Mouse (Mus musculus) forebrain, embryonic 16.5 days (tissue): Measurements from ENCODE around the gene Mrpl37. TPM values are rescaled to one million over a fixed set of nuclear protein-coding genes. Genes with fewer than 3 reads are reported as not detected.
"Not testable (repeated sequence)": the region's sequence is repeated elsewhere in the genome, so short reads cannot be mapped to it uniquely, and the experiment has no call there.

ENCODE experiments used
- ATAC-seq: fragments of 200-750 bp; cut with Nextera tagmentation; 2 replicates; pipeline ENCODE4 v1.8.0; 2017; ENCODE audit warnings: mild to moderate bottlenecking, moderate library complexity
- H3K27ac ChIP-seq: fragments of 300-500 bp; sonication (generic); 2 replicates; pipeline ENCODE4 v1.5.1; 2014; ENCODE audit warnings: low read length, control low read depth
- H3K27me3 ChIP-seq: fragments of 300-500 bp; sonication (generic); replicated peaks from 2 replicates; pipeline ENCODE4 v1.6.1; 2014; ENCODE audit warnings: low read length; ENCODE audit not compliant: control insufficient read depth, insufficient read depth
- H3K36me3 ChIP-seq: fragments of 300-500 bp; sonication (generic); 2 replicates; pipeline ENCODE4 v1.6.1; 2014; ENCODE audit not compliant: control insufficient read depth, insufficient read depth
- H3K4me1 ChIP-seq: fragments of 300-500 bp; sonication (generic); replicated peaks from 2 replicates; pipeline ENCODE4 v1.6.1; 2014; ENCODE audit warnings: low read length; ENCODE audit not compliant: control insufficient read depth, insufficient read depth
- H3K4me2 ChIP-seq: fragments of 300-500 bp; sonication (generic); 2 replicates; pipeline ENCODE4 v1.6.1; 2014; ENCODE audit warnings: mild to moderate bottlenecking, low read length, control low read depth
- H3K4me3 ChIP-seq: fragments of 300-500 bp; sonication (generic); replicated peaks from 2 replicates; pipeline ENCODE4 v1.5.1; 2014; ENCODE audit warnings: mild to moderate bottlenecking, low read length, control low read depth
- H3K9ac ChIP-seq: fragments of 300-500 bp; sonication (generic); replicated peaks from 2 replicates; pipeline ENCODE4 v1.6.1; 2014; ENCODE audit warnings: low read depth, low read length, control low read depth
- H3K9me3 ChIP-seq: fragments of 300-500 bp; sonication (generic); 2 replicates; pipeline ENCODE4 v1.6.1; 2016; ENCODE audit warnings: low read length; ENCODE audit not compliant: control insufficient read depth
- WGBS: fragments of 180-500 bp; shearing (Covaris S2); extraction: QIAGEN DNeasy Blood & Tissue Kit; methylation state at CpG from one replicate; pipeline ENCODE4 v1.1.7; 2014; 5-methylcytosine and 5-hydroxymethylcytosine counted together
- polyA plus RNA-seq: library from polyadenylated mRNA; unstranded; fragments of >200 nt; fragmentation: Nextera tagmentation; extraction: Ambion mirVana; gene quantifications from 2 replicates; pipeline ENCODE4 v1.2.1, GENCODE M21; 2015

Gene Mrpl37
- 74.3 and 90.5 TPM in 2 replicates for polyA plus RNA-seq

- H3K27me3 ChIP-seq = no peaks in the 10 kb centered on the region
- H3K4me1 ChIP-seq = peaks cover 14% of the 10 kb centered on the region
- under 1% methylated on average over 60 of the region's 60 CpGs for whole genome bisulfite sequencing
- ATAC-seq = peak; percentile 100
- peak within 1 kb of the TSS; percentile 79 for H3K9ac ChIP-seq
- no peaks in the 10 kb centered on the region for H3K9me3 ChIP-seq
- peak within 1 kb of the TSS; percentile 92 for H3K4me2 ChIP-seq
- peak within 1 kb of the TSS; percentile 78 for H3K4me3 ChIP-seq
- peaks cover 5% of the 10 kb centered on the region for H3K36me3 ChIP-seq
- H3K27ac ChIP-seq = peak within 1 kb of the TSS; percentile 39; the same call in 1 of the 2 replicates
Observed at GRCm38 (mm10) chr4:107066252-107067124, at the start of gene Mrpl37, which contains the start of gene Cyb5rl. Gene Mrpl37 (minus strand): TSS chr4:107066868. Gene Cyb5rl (plus strand): TSS chr4:107066988.

- Histone ChIP-seq H3K4me1 (no peaks in the 10 kb centered on the region), H3K9ac (no peak overlapping the region), H3K36me3 (no peaks in the 10 kb centered on the region), H3K4me2 (no peak overlapping the region), H3K9me3 (no peaks in the 10 kb centered on the region), H3K27me3 (no peaks in the 10 kb centered on the region), H3K27ac (no peak overlapping the region), H3K4me3 (no peak overlapping the region)
- ATAC-seq = no peak
- 71% methylated on average over 8 of the region's 8 CpGs for WGBS
Observed at GRCm38 (mm10) chr4:107114278-107114677, 47.6 kb upstream of the Mrpl37 start.

DNA sequence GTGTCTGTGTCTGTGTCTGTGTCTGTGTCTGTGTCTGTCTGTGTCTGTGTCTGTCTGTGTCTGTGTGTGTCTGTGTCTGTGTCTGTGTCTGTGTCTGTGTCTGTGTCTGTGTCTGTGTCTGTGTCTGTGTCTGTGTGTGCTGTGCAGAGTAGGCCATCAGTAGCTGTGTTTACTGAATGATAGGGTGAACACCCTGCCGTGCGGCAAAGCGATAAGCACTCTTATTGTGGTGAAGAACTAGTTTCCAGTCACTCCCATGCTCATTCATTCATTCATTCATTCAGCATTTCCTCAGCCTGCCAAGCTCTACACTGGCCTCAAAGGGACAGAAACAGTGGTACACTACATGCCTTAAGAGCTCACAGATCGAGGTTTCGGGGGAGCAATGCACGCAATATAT is 42.5 kb upstream of the Mrpl37 start:
- H3K4me1 ChIP-seq, H3K27me3 ChIP-seq, H3K27ac ChIP-seq, ATAC-seq, H3K4me2 ChIP-seq, H3K36me3 ChIP-seq, H3K9me3 ChIP-seq, H3K9ac ChIP-seq, H3K4me3 ChIP-seq: not testable (repeated sequence)
- 94% methylated on average over 6 of the region's 6 CpGs for WGBS

DNA sequence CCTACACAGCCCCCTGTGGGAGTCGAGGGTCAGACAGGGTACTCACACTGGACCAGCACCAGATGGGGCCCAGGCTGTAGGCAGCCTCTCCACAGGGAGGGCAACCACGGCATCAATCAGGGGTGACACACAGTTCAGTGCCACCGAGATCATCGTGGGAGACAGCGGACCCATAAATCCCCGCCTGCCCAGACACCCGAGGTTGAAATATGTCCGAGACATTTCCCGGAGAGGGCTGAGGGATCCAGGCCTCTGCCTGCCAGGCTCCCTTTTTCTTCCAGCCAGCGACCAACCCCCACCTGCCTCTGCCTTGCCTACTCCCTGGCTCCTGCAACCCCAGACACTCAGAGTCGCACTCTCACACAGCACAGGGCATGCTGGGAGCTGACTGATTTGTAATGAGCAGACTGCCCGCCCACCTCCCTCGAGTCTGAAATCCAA is 41.6 kb upstream of the Mrpl37 start:
- no peaks in the 10 kb centered on the region for H3K36me3 ChIP-seq
- H3K4me2 ChIP-seq = no peak overlapping the region
- no peak overlapping the region for H3K9ac ChIP-seq
- 52% methylated on average over 13 of the region's 13 CpGs for WGBS
- 0 out of 2 replicates have a peak, but pooled peaks cover 3% of the 10 kb centered on the region for H3K4me1 ChIP-seq
- H3K27me3 ChIP-seq = no peaks in the 10 kb centered on the region
- no peak for ATAC-seq
- H3K27ac ChIP-seq = no peak overlapping the region
- no peak overlapping the region for H3K4me3 ChIP-seq
- no peaks in the 10 kb centered on the region for H3K9me3 ChIP-seq

GRCm38 (mm10) chr4:107106777-107107176 is 40.1 kb upstream of the Mrpl37 start:
- no peak overlapping the region for H3K9ac ChIP-seq
- no peaks in the 10 kb centered on the region for H3K9me3 ChIP-seq
- no peaks in the 10 kb centered on the region for H3K27me3 ChIP-seq
- no peaks in the 10 kb centered on the region for H3K36me3 ChIP-seq
- no peak overlapping the region for H3K4me2 ChIP-seq
- no peak for ATAC-seq
- WGBS = 91% methylated on average over 16 of the region's 16 CpGs
- H3K27ac ChIP-seq = no peak overlapping the region
- no peak overlapping the region for H3K4me3 ChIP-seq
- H3K4me1 ChIP-seq = 0 out of 2 replicates have a peak, but pooled peaks cover 3% of the 10 kb centered on the region

GRCm38 (mm10) chr4:107102220-107102619 is 35.6 kb upstream of the Mrpl37 start:
- no peak for ATAC-seq
- Histone ChIP-seq H3K9me3 (no peaks in the 10 kb centered on the region), H3K4me3 (no peak overlapping the region), H3K27me3 (no peaks in the 10 kb centered on the region), H3K4me2 (no peak overlapping the region), H3K4me1 (peaks cover 1% of the 10 kb centered on the region; the same call in 1 of the 2 replicates), H3K36me3 (no peaks in the 10 kb centered on the region), H3K27ac (no peak overlapping the region), H3K9ac (no peak overlapping the region)
- WGBS = 84% methylated on average over 8 of the region's 8 CpGs

DNA sequence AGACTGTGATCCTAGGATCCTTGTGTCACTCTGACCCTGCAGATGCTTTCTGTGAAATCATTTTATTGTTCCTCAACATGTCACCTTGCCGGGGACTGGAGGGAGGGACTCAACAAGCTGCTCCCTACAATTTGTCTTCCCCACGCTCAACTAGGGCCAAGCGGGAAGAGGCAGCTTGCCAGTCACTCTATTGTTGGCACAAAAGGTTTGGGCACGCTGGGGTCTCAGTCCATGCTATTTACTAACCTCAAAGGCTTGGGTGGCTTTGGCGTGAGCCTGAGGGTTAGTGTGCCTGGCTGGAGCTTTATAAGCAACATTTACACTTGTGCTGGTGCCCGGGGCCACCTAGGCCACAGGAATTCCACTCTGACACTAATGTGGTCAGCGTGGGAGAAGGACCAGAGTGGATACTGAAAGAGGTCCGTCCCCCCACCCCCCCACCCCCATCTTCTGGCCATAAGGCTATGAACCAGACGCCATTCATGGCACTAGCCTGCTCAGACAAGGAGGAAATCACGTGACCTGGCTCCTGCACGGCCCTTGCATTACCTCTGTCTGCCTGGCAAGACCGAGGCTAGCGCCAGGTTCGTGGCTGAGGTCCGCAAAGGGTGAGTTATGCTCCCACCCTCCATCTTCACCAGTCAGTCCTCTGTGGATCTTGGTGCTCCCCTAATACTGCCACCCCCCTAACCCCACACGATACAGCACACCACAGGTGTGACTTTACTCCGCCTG is 32.3 kb upstream of the Mrpl37 start:
- H3K27me3 ChIP-seq = no peaks in the 10 kb centered on the region
- no peaks in the 10 kb centered on the region for H3K36me3 ChIP-seq
- no peak overlapping the region for H3K27ac ChIP-seq
- H3K4me1 ChIP-seq = peaks cover 2% of the 10 kb centered on the region; the same call in 1 of the 2 replicates
- H3K4me2 ChIP-seq = no peak overlapping the region
- WGBS = 68% methylated on average over 17 of the region's 17 CpGs
- no peak for ATAC-seq
- no peak overlapping the region for H3K9ac ChIP-seq
- no peaks in the 10 kb centered on the region for H3K9me3 ChIP-seq
- H3K4me3 ChIP-seq = no peak overlapping the region

DNA sequence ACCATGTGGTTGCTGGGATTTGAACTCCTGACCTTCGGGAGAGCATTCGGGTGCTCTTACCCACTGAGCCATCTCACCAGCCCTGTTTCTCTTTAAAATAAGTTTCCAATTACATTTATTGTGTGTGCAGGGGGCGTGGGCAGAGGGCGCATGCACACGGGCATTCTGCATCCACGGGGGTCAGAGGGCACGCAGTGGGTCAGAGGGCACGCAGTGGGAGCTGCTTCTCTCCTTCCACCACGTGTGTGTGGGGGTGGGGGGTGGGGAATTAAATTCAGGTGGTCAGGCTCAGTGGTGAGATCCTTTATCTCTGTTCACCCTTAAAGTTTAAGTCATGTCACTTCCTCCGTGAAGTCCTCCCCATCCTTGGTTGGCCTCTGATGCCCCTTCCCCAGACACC is 31.7 kb upstream of the Mrpl37 start:
- H3K9me3 ChIP-seq = no peaks in the 10 kb centered on the region
- WGBS = 87% methylated on average over 10 of the region's 10 CpGs
- no peaks in the 10 kb centered on the region for H3K36me3 ChIP-seq
- no peak overlapping the region for H3K9ac ChIP-seq
- peaks cover 2% of the 10 kb centered on the region; the same call in 1 of the 2 replicates for H3K4me1 ChIP-seq
- no peak overlapping the region for H3K4me3 ChIP-seq
- no peak overlapping the region for H3K27ac ChIP-seq
- no peak overlapping the region for H3K4me2 ChIP-seq
- no peaks in the 10 kb centered on the region for H3K27me3 ChIP-seq
- no peak for ATAC-seq

- no peaks in the 10 kb centered on the region for H3K27me3 ChIP-seq
- H3K27ac ChIP-seq = no peak overlapping the region
- ATAC-seq = no peak
- H3K4me2 ChIP-seq = no peak overlapping the region
- no peaks in the 10 kb centered on the region for H3K9me3 ChIP-seq
- 64% methylated on average over 15 of the region's 15 CpGs for WGBS
- H3K4me3 ChIP-seq = no peak overlapping the region
- H3K4me1 ChIP-seq = peaks cover 2% of the 10 kb centered on the region; the same call in 1 of the 2 replicates
- no peaks in the 10 kb centered on the region for H3K36me3 ChIP-seq
- H3K9ac ChIP-seq = no peak overlapping the region
Observed at GRCm38 (mm10) chr4:107097871-107098270, 31.2 kb upstream of the Mrpl37 start.
